Mouse (Mus musculus) liver, adult (tissue): Measurements from ENCODE around the gene Gm11011.

Source experiments
- GATA4 ChIP-seq: IDR thresholded peaks from 2 replicates; pipeline ENCODE4 v1.6.1; 2014; ENCODE audit warnings: mild to moderate bottlenecking, low read length; ENCODE audit not compliant: insufficient replicate concordance

Gm11011 gene

GRCm38 (mm10) chr2:169545674-169546073, 41.9 kb downstream of the Gm11011 start:
- no peak for TF ChIP-seq GATA4

GRCm38 (mm10) chr2:169538906-169539305, 48.6 kb downstream of the Gm11011 start:
- TF ChIP-seq GATA4: no peak
